ENCODE assay signal across 9 mouse cellular contexts in the genomic region with DNA sequence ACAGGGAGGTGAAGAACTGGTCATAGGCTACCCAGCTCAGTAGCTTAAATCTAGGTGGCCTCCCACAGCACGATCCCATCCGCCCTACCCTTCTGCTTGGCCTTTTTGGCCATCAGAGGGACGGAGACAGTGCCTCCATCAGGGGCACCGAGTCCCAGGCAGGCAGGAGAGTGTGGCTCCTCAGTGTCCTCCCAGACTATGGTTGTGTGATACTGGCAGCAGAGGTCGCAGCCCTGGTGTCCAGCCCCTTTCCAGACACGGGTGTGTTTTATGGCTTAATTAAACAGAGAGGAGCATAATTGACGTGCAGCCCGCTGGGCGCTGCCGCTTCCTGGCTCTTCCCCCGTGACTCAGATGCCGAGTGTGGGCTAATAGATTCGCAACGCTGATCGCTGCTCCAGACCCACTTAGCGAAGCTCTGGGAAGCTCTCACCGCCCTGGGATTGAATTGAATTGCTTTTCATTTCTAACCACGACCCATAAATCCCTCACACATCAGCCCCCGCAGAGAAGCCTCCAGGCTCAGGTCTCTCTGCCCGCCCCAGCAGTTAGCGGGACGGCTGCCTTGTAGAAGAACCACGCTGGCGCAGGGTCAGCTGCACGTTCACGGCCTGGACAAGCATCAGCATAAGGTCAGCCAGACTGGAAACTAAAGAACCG.
DNase-seq lines count a peak whose midpoint lies in the region; ATAC-seq lines count a peak whose summit lies in the region.
"Had no signal": no experiment of that assay in that cellular context is flagged by ENCODE, and none has a peak within 500 bp of the region (broad histone marks: within the 10 kb centered on the region; RNA-seq: fewer than 3 reads in every experiment).

No protein-coding gene starts in this region.

- H3K36me3 ChIP-seq in forebrain, embryonic 15.5 days: no peaks in the 10 kb centered on the region
- no peaks in the 10 kb centered on the region for H3K36me3 ChIP-seq in limb, embryonic 11.5 days (ENCODE audit: control insufficient read depth, insufficient read depth, low read length)
- H3K36me3 ChIP-seq in stomach, embryonic 16.5 days (ENCODE audit: control insufficient read depth, insufficient read depth, low read length): no peaks in the 10 kb centered on the region

- no peaks in the 10 kb centered on the region for H3K27me3 ChIP-seq in forebrain, embryonic 15.5 days
- no peaks in the 10 kb centered on the region for H3K27me3 ChIP-seq in limb, embryonic 11.5 days (ENCODE audit: control insufficient read depth, insufficient read depth, low read length)
- H3K27me3 ChIP-seq in stomach, embryonic 16.5 days (ENCODE audit: control insufficient read depth, insufficient read depth, low read length): no peaks in the 10 kb centered on the region

- ATAC-seq in cerebellum, adult (ENCODE audit: insufficient number of reproducible peaks, low FRiP score, low TSS enrichment): no peak
- peak; percentile 46; the same call in 1 of the 2 replicates for ATAC-seq in forebrain, embryonic 15.5 days (replicated peaks)
- ATAC-seq in limb, embryonic 11.5 days (ENCODE audit: insufficient number of reproducible peaks, low FRiP score, low TSS enrichment, low read depth): no peak
- no peak for ATAC-seq in stomach, embryonic 16.5 days (ENCODE audit: insufficient read depth, low FRiP score)

- H3K9me3 ChIP-seq in forebrain, embryonic 15.5 days: no peaks in the 10 kb centered on the region
- no peaks in the 10 kb centered on the region for H3K9me3 ChIP-seq in limb, embryonic 11.5 days (ENCODE audit: control insufficient read depth, low read length)
- no peaks in the 10 kb centered on the region for H3K9me3 ChIP-seq in stomach, embryonic 16.5 days (replicated peaks; ENCODE audit: control insufficient read depth, low read length)

- H3K4me1 ChIP-seq in forebrain, embryonic 15.5 days: peaks cover 40% of the 10 kb centered on the region
- 0 out of 2 replicates have a peak, but pooled peaks cover 3% of the 10 kb centered on the region for H3K4me1 ChIP-seq in limb, embryonic 11.5 days (ENCODE audit: control insufficient read depth, insufficient read depth, low read length)
- H3K4me1 ChIP-seq in stomach, embryonic 16.5 days (ENCODE audit: control insufficient read depth, insufficient read depth, low read length): no peaks in the 10 kb centered on the region
- H3K4me1 ChIP-seq: megakaryocyte, embryonic 14.5 days had no signal

- DNase-seq in cerebellum, adult 8-10 months: peak; percentile 20
- DNase-seq in lung, postnatal 36 days: peak; percentile 20
- DNase-seq in lung, postnatal 14 days: no peak
- DNase-seq in limb, embryonic 11.5 days (ENCODE audit: low spot score): peak; percentile 46
- DNase-seq in spleen, adult 18-20 months: no peak

- peak overlapping the region; percentile 42 for H3K9ac ChIP-seq in forebrain, embryonic 15.5 days (replicated peaks)
- no peak overlapping the region for H3K9ac ChIP-seq in limb, embryonic 11.5 days (ENCODE audit: low read length)
- H3K9ac ChIP-seq in stomach, embryonic 16.5 days (ENCODE audit: low read length): no peak overlapping the region

- H3K4me2 ChIP-seq in forebrain, embryonic 15.5 days (replicated peaks): peak overlapping the region; percentile 46
- peak overlapping the region; percentile 31 for H3K4me2 ChIP-seq in limb, embryonic 11.5 days (ENCODE audit: low read depth, severe bottlenecking)
- H3K4me2 ChIP-seq in stomach, embryonic 16.5 days (ENCODE audit: low read depth, low read length): peak overlapping the region; percentile 38; the same call in 1 of the 2 replicates

- WGBS in forebrain, embryonic 15.5 days: 15% methylated on average over 27 of the region's 27 CpGs
- 16% methylated on average over 27 of the region's 27 CpGs for WGBS in limb, embryonic 11.5 days
- WGBS in stomach, embryonic 16.5 days: 26% methylated on average over 27 of the region's 27 CpGs

- H3K27ac ChIP-seq in forebrain, embryonic 15.5 days (replicated peaks): peak overlapping the region; percentile 2; the same call in 1 of the 2 replicates
- H3K27ac ChIP-seq in limb, embryonic 11.5 days (replicated peaks; ENCODE audit: low read depth, low read length): no peak overlapping the region
- no peak overlapping the region for H3K27ac ChIP-seq in stomach, embryonic 16.5 days (ENCODE audit: low read length)

- peak overlapping the region; percentile 28 for H3K4me3 ChIP-seq in forebrain, embryonic 15.5 days
- no peak overlapping the region for H3K4me3 ChIP-seq in limb, embryonic 11.5 days (ENCODE audit: low read depth, low read length)
- H3K4me3 ChIP-seq in stomach, embryonic 16.5 days (replicated peaks; ENCODE audit: low read length): no peak overlapping the region
- H3K4me3 ChIP-seq: megakaryocyte, embryonic 14.5 days had no signal

Comparison
In these comparisons a context has a peak if more than half of its experiments do, and no peak if none do; other contexts are left out.
1. DNase-seq: peak in cerebellum, adult 8-10 months (single experiment), lung, postnatal 36 days (single experiment) and limb, embryonic 11.5 days (single experiment); none in lung, postnatal 14 days (single experiment) and spleen, adult 18-20 months (0 of 2).
2. Peak in every context shown above with its lines, with median percentiles within 50 percentile points of each other: H3K4me2 ChIP-seq.